Mouse (Mus musculus) E14TG2a.4 (cell line): ENCODE results near the gene C87499.

Source experiments
- CTCF ChIP-seq: conservative IDR thresholded peaks from 2 replicates; pipeline ENCODE4 v1.5.1; 2014; ENCODE audit warnings: low read length
- NANOG ChIP-seq: IDR thresholded peaks from 2 replicates; pipeline ENCODE4 v1.6.1; 2014; ENCODE audit warnings: borderline replicate concordance, low read length, mixed read lengths
- POU5F1 ChIP-seq: IDR thresholded peaks from 2 replicates; pipeline ENCODE4 v1.6.1; 2014; ENCODE audit warnings: low read length, borderline replicate concordance

DNA sequence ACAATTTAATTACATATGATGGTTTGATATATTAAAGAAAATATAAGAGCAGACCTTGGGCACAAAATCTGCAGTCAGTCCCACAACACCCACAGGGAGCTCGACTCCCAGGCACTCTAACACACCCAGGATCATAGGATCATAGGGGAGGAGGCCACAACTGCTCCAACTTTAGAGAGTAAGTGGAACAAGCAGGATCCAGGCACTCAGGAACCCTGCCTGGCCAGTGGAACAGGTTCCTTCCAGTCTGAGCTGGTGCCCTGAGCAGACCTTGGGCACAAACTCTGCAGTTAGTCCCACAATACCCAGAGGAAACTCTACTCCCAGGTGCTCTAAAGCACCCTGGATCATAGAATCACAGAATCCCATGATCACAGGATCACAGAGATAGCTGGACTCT, 21.2 kb upstream of the C87499 start:
- TF ChIP-seq CTCF, result no peak
- no peak for TF ChIP-seq NANOG
- TF ChIP-seq POU5F1, result no peak
